Mouse (Mus musculus) midbrain, embryonic 14.5 days (tissue): Measurements from ENCODE around the gene Cyp8b1. TPM values are rescaled to one million over a fixed set of nuclear protein-coding genes. Genes with fewer than 3 reads are reported as not detected.

Experiments used
- ATAC-seq: fragments of 200-750 bp; cut with Nextera tagmentation; 2 replicates; pipeline ENCODE4 v1.8.0; 2017; ENCODE audit warnings: moderate number of reproducible peaks, moderate library complexity; ENCODE audit not compliant: low FRiP score, low TSS enrichment
- DNase-seq: peaks from one replicate; pipeline ENCODE4 v3.0.0-alpha.2; 2015
- H3K27ac ChIP-seq: fragments of 300-500 bp; sonication (generic); replicated peaks from 2 replicates; pipeline ENCODE4 v1.5.1; 2014; ENCODE audit warnings: mild to moderate bottlenecking, low read depth, low read length, moderate library complexity
- H3K27me3 ChIP-seq: fragments of 300-500 bp; sonication (generic); 2 replicates; pipeline ENCODE4 v1.6.1; 2014; ENCODE audit warnings: low read length, control low read depth, mixed read lengths; ENCODE audit not compliant: control insufficient read depth, insufficient read depth
- H3K36me3 ChIP-seq: fragments of 300-500 bp; sonication (generic); 2 replicates; pipeline ENCODE4 v1.6.1; 2014; ENCODE audit warnings: low read length, control low read depth; ENCODE audit not compliant: control insufficient read depth, insufficient read depth
- H3K4me1 ChIP-seq: fragments of 300-500 bp; sonication (generic); 2 replicates; pipeline ENCODE4 v1.6.1; 2014; ENCODE audit warnings: mild to moderate bottlenecking, antibody characterized with exemption, low read length, control low read depth; ENCODE audit not compliant: control insufficient read depth, insufficient read depth
- H3K4me2 ChIP-seq: fragments of 300-500 bp; sonication (generic); 2 replicates; pipeline ENCODE4 v1.6.1; 2014; ENCODE audit warnings: mild to moderate bottlenecking, low read length, moderate library complexity
- H3K4me3 ChIP-seq: fragments of 300-500 bp; sonication (generic); replicated peaks from 2 replicates; pipeline ENCODE4 v1.5.1; 2014; ENCODE audit warnings: low read depth, low read length
- H3K9ac ChIP-seq: fragments of 300-500 bp; sonication (generic); replicated peaks from 2 replicates; pipeline ENCODE4 v1.6.1; 2014; ENCODE audit warnings: mild to moderate bottlenecking, low read length, moderate library complexity
- H3K9me3 ChIP-seq: fragments of 300-500 bp; sonication (generic); 2 replicates; pipeline ENCODE4 v1.6.1; 2016; ENCODE audit warnings: low read length, control low read depth, mixed read lengths; ENCODE audit not compliant: control insufficient read depth
- WGBS: fragments of 180-500 bp; shearing (Covaris S2); extraction: QIAGEN DNeasy Blood & Tissue Kit; methylation state at CpG from one replicate; pipeline ENCODE4 v1.1.7; 2014; 5-methylcytosine and 5-hydroxymethylcytosine counted together
- polyA plus RNA-seq: library from polyadenylated mRNA; unstranded; fragments of >200 nt; fragmentation: Nextera tagmentation; extraction: Ambion mirVana; gene quantifications from 2 replicates; pipeline ENCODE4 v1.2.1, GENCODE M21; 2014

Cyp8b1 gene
- polyA plus RNA-seq: not detected in 2 replicates

GRCm38 (mm10) chr9:121916102-121916501, at the start of gene Cyp8b1:
Cyp8b1 (minus strand) TSS chr9:121916305.
- Histone ChIP-seq H3K27ac (no peak within 1 kb of the TSS), H3K9ac (no peak within 1 kb of the TSS), H3K4me1 (no peaks in the 10 kb centered on the region), H3K4me2 (no peak within 1 kb of the TSS), H3K4me3 (no peak within 1 kb of the TSS), H3K36me3 (no peaks in the 10 kb centered on the region), H3K9me3 (no peaks in the 10 kb centered on the region), H3K27me3 (no peaks in the 10 kb centered on the region)
- DNase-seq (no peak), ATAC-seq (no peak)
- WGBS: 77% methylated on average over 8 of the region's 8 CpGs

- H3K4me3 ChIP-seq: no peak overlapping the region
- no peak for DNase-seq
- 88% methylated on average over 7 of the region's 7 CpGs for WGBS
Measured at GRCm38 (mm10) chr9:121964941-121965340, 48.8 kb upstream of the Cyp8b1 start.

GRCm38 (mm10) chr9:121959966-121960635, 44.0 kb upstream of the Cyp8b1 start:
- Histone ChIP-seq H3K4me1 (no peaks in the 10 kb centered on the region), H3K4me3 (no peak overlapping the region), H3K27me3 (no peaks in the 10 kb centered on the region), H3K27ac (no peak overlapping the region), H3K9ac (no peak overlapping the region), H3K9me3 (no peaks in the 10 kb centered on the region), H3K4me2 (no peak overlapping the region), H3K36me3 (no peaks in the 10 kb centered on the region)
- no peak for DNase-seq
- WGBS: 60% methylated on average over 7 of the region's 7 CpGs
- ATAC-seq: no peak

More at GRCm38 (mm10) chr9:121964941-121965340, 48.8 kb upstream of the Cyp8b1 start:
- no peak overlapping the region for H3K9ac ChIP-seq
- no peak overlapping the region for H3K27ac ChIP-seq
- H3K36me3 ChIP-seq: no peaks in the 10 kb centered on the region
- H3K9me3 ChIP-seq: no peaks in the 10 kb centered on the region
- H3K4me1 ChIP-seq: no peaks in the 10 kb centered on the region
- H3K27me3 ChIP-seq: no peaks in the 10 kb centered on the region
- H3K4me2 ChIP-seq: no peak overlapping the region
- no peak for ATAC-seq

- no peaks in the 10 kb centered on the region for H3K27me3 ChIP-seq
- H3K27ac ChIP-seq: no peak overlapping the region
- 88% methylated on average over 6 of the region's 6 CpGs for WGBS
- H3K4me3 ChIP-seq: no peak overlapping the region
- no peak overlapping the region for H3K9ac ChIP-seq
- ATAC-seq (no peak), DNase-seq (no peak)
- H3K4me2 ChIP-seq: no peak overlapping the region
- no peaks in the 10 kb centered on the region for H3K36me3 ChIP-seq
- no peaks in the 10 kb centered on the region for H3K9me3 ChIP-seq
- 0 out of 2 replicates have a peak, but pooled peaks cover 3% of the 10 kb centered on the region for H3K4me1 ChIP-seq
Measured at GRCm38 (mm10) chr9:121952596-121952995, 36.5 kb upstream of the Cyp8b1 start.

- ATAC-seq (no peak), DNase-seq (no peak)
- Histone ChIP-seq H3K27me3 (no peaks in the 10 kb centered on the region), H3K4me1 (0 out of 2 replicates have a peak, but pooled peaks cover 3% of the 10 kb centered on the region), H3K36me3 (no peaks in the 10 kb centered on the region), H3K4me2 (peak overlapping the region; percentile 32), H3K9ac (peak overlapping the region; percentile 13; the same call in 1 of the 2 replicates), H3K27ac (no peak overlapping the region), H3K4me3 (no peak overlapping the region), H3K9me3 (no peaks in the 10 kb centered on the region)
- WGBS: 35% methylated on average over 4 of the region's 4 CpGs
Measured at GRCm38 (mm10) chr9:121951114-121951423, 35.0 kb upstream of the Cyp8b1 start.

GRCm38 (mm10) chr9:121950418-121951113, 34.5 kb upstream of the Cyp8b1 start, which contains the start of gene Fam198a:
Fam198a (plus strand) TSS chr9:121950988.
- peak; percentile 75 for ATAC-seq

GRCm38 (mm10) chr9:121948431-121948830, 32.3 kb upstream of the Cyp8b1 start:
- Histone ChIP-seq H3K4me1 (0 out of 2 replicates have a peak, but pooled peaks cover 3% of the 10 kb centered on the region), H3K9ac (no peak overlapping the region), H3K27ac (no peak overlapping the region), H3K36me3 (no peaks in the 10 kb centered on the region), H3K4me3 (no peak overlapping the region), H3K4me2 (no peak overlapping the region), H3K27me3 (no peaks in the 10 kb centered on the region), H3K9me3 (no peaks in the 10 kb centered on the region)
- 86% methylated on average over 4 of the region's 4 CpGs for WGBS
- ATAC-seq (no peak), DNase-seq (no peak)

More at GRCm38 (mm10) chr9:121950418-121951113, 34.5 kb upstream of the Cyp8b1 start, which contains the start of gene Fam198a:
- no peaks in the 10 kb centered on the region for H3K9me3 ChIP-seq
- no peak within 1 kb of the TSS for H3K27ac ChIP-seq
- 12% methylated on average over 14 of the region's 14 CpGs for WGBS
- H3K4me1 ChIP-seq: 0 out of 2 replicates have a peak, but pooled peaks cover 3% of the 10 kb centered on the region
- H3K4me3 ChIP-seq: no peak within 1 kb of the TSS
- peak; percentile 74 for DNase-seq
- no peaks in the 10 kb centered on the region for H3K36me3 ChIP-seq
- no peaks in the 10 kb centered on the region for H3K27me3 ChIP-seq
- peak within 1 kb of the TSS; percentile 13; the same call in 1 of the 2 replicates for H3K9ac ChIP-seq
- H3K4me2 ChIP-seq: peak within 1 kb of the TSS; percentile 32

- 7% methylated on average over 4 of the region's 4 CpGs for WGBS
- no peak for ATAC-seq
- no peak overlapping the region for H3K4me2 ChIP-seq
Measured at GRCm38 (mm10) chr9:121947784-121948183, 31.7 kb upstream of the Cyp8b1 start.

More at GRCm38 (mm10) chr9:121947784-121948183, 31.7 kb upstream of the Cyp8b1 start:
- Histone ChIP-seq H3K4me3 (no peak overlapping the region), H3K9ac (no peak overlapping the region), H3K9me3 (no peaks in the 10 kb centered on the region), H3K27ac (no peak overlapping the region), H3K27me3 (no peaks in the 10 kb centered on the region), H3K4me1 (0 out of 2 replicates have a peak, but pooled peaks cover 3% of the 10 kb centered on the region), H3K36me3 (no peaks in the 10 kb centered on the region)
- DNase-seq: peak; percentile 85
